Comparison of ENCODE assay signal across 28 mouse cellular contexts in genomic region chr4:150126373-150126772, GRCm38 (mm10). TPM values are rescaled to one million over a fixed set of nuclear protein-coding genes. Genes with fewer than 3 reads are reported as not detected.
"Had no signal": no experiment of that assay in that cellular context is flagged by ENCODE, and none has a peak within 500 bp of the region (broad histone marks: within the 10 kb centered on the region; RNA-seq: fewer than 3 reads in every experiment).

No protein-coding gene starts in this region.

- H3K27me3 ChIP-seq: liver, embryonic 15.5 days; lung, embryonic 15.5 days; midbrain, embryonic 13.5 days; midbrain, embryonic 15.5 days; neural tube, embryonic 12.5 days had no signal

- H3K9ac ChIP-seq: liver, embryonic 15.5 days; liver, postnatal 0 days; lung, embryonic 15.5 days; midbrain, embryonic 13.5 days; midbrain, embryonic 15.5 days; neural tube, embryonic 12.5 days had no signal

- DNase-seq: liver, postnatal 0 days; lung, adult 2 months; lung, postnatal 14 days; lung, postnatal 36 days; retina, postnatal 1 day; right cerebral cortex, adult 18-20 months; right cerebral cortex, postnatal 25 days; right cerebral cortex, postnatal 4 days; spleen, adult 18-20 months; thymus, adult 18-20 months; thymus, postnatal 14 days; thymus, postnatal 36 days had no signal

- ATAC-seq: liver, postnatal 0 days; lung, postnatal 0 days; midbrain, embryonic 13.5 days; midbrain, embryonic 15.5 days had no signal

- H3K9me3 ChIP-seq: liver, embryonic 15.5 days; lung, embryonic 15.5 days; megakaryocyte, embryonic 14.5 days; midbrain, embryonic 13.5 days; midbrain, embryonic 15.5 days; neural tube, embryonic 12.5 days had no signal

- H3K27ac ChIP-seq: liver, embryonic 15.5 days; lung, embryonic 15.5 days; macrophage; midbrain, embryonic 13.5 days; midbrain, embryonic 15.5 days; neural tube, embryonic 12.5 days had no signal

- H3K36me3 ChIP-seq: liver, embryonic 15.5 days; lung, embryonic 15.5 days; midbrain, embryonic 13.5 days; midbrain, embryonic 15.5 days; neural tube, embryonic 12.5 days had no signal

- H3K4me1 ChIP-seq: liver, embryonic 15.5 days; lung, embryonic 15.5 days; midbrain, embryonic 13.5 days; midbrain, embryonic 15.5 days had no signal

- H3K4me3 ChIP-seq: liver, embryonic 15.5 days; lung, embryonic 15.5 days; megakaryocyte, embryonic 14.5 days; midbrain, embryonic 13.5 days; midbrain, embryonic 15.5 days; neural tube, embryonic 12.5 days had no signal

- H3K4me2 ChIP-seq: liver, embryonic 15.5 days; lung, embryonic 15.5 days; midbrain, embryonic 11.5 days; midbrain, embryonic 13.5 days; midbrain, embryonic 15.5 days; neural tube, embryonic 12.5 days had no signal

RNA-seq across cellular contexts. Expression of gene Slc2a5, which starts 7.3 kb away (rescaled TPM):
- total RNA-seq: megakaryocyte progenitor cell, adult 5-6 weeks; neutrophil, adult 5-6 weeks had no signal

RNA-seq across cellular contexts. Expression of gene Slc2a7, which starts 22.4 kb away (rescaled TPM):
- total RNA-seq: midbrain, postnatal 0 days; monocyte, adult 5-6 weeks; neutrophil, adult 5-6 weeks had no signal
- polyA plus RNA-seq: liver, postnatal 0 days; lung, adult 2 months; lung, embryonic 15.5 days; lung, postnatal 0 days; macrophage; midbrain, embryonic 11.5 days; midbrain, embryonic 13.5 days; midbrain, embryonic 15.5 days; midbrain, postnatal 0 days; neural tube, embryonic 12.5 days; neural tube, embryonic 14.5 days; stomach, embryonic 14.5 days; thymus, postnatal 0 days had no signal
